Mouse (Mus musculus) colon, adult 2 months (tissue): ENCODE results near the gene Wdr82. TPM values are rescaled to one million over a fixed set of nuclear protein-coding genes. Genes with fewer than 3 reads are reported as not detected.

Experiments used
- polyA plus RNA-seq: library from polyadenylated mRNA; depleted of rRNA; stranded (reverse); fragments of >200 nt; gene quantifications from 2 replicates; pipeline ENCODE4 v1.2.3, GENCODE M21; 2012; rRNA removed

The Wdr82 gene
- polyA plus RNA-seq = 41.1 and 43.7 TPM in 2 replicates

GRCm38 (mm10) chr9:106170556-106171345, at the start of gene Wdr82:
Gene Wdr82, plus strand, starts transcription at chr9:106170928.

DNA sequence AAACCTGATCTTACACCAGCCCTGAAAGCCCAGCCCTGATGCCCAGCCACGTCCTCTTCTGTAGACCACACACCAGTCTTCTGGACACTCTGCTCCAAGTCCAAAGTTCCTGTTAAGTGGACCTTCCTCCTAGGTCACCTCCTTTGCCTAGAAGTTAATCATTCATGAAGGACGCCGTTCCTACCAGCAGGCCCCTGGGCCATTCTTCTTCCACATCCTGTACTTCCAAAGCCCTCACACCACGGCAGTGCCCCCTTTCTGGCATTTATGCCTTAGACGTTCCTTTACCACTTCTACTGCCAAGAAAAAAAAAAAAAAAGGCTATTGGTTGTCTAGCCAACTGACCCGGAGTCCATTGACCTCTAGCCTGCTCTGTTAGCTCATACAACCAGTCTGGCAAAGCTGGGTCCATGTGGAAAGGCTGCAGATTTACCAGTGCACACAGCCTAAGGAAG, 12.7 kb upstream of the Wdr82 start, which contains the start of gene Glyctk:
Gene Glyctk (minus strand): TSS at position 102 of the 455 bp plus-strand sequence.

GRCm38 (mm10) chr9:106199535-106200272, 29.0 kb downstream of the Wdr82 start, which contains the start of gene Ppm1m:
Gene Ppm1m, minus strand, starts transcription at chr9:106199746.

GRCm38 (mm10) chr9:106202819-106203636, 32.3 kb downstream of the Wdr82 start, which contains the start of gene Twf2:
Gene Twf2, plus strand, starts transcription at chr9:106203108.

GRCm38 (mm10) chr9:106222261-106222851, 51.6 kb downstream of the Wdr82 start, which contains the start of gene Tlr9:
Gene Tlr9, plus strand, starts transcription at chr9:106222598.

Other genes with a start within 250 kb of the Wdr82 start
- 0.41 and 0.57 TPM in 2 replicates for gene Col6a5, start 210.3 kb upstream of the Wdr82 start, polyA plus RNA-seq
- 6.7 and 9.6 TPM in 2 replicates for gene Col6a4, start 74.1 kb upstream of the Wdr82 start, polyA plus RNA-seq
- gene Glyctk, start 12.8 kb upstream of the Wdr82 start, polyA plus RNA-seq = 3.7 and 4.0 TPM in 2 replicates
- gene Ppm1m, start 28.8 kb downstream of the Wdr82 start, polyA plus RNA-seq = 28.9 and 29.0 TPM in 2 replicates
- 42.7 and 46.3 TPM in 2 replicates for gene Twf2, start 32.2 kb downstream of the Wdr82 start, polyA plus RNA-seq
- gene Tlr9, start 51.7 kb downstream of the Wdr82 start, polyA plus RNA-seq = 2.9 and 3.8 TPM in 2 replicates
- gene Alas1, start 77.7 kb downstream of the Wdr82 start, polyA plus RNA-seq = 180 and 182 TPM in 2 replicates
- gene Poc1a, start 110.1 kb downstream of the Wdr82 start, polyA plus RNA-seq = 18.2 and 19.5 TPM in 2 replicates
- 37.7 and 48.3 TPM in 2 replicates for gene Dusp7, start 197.7 kb downstream of the Wdr82 start, polyA plus RNA-seq